Mouse (Mus musculus) megakaryocyte, embryonic 14.5 days (primary cell): ENCODE data around the gene Ip6k1.

Experiments
- FLI1 ChIP-seq: IDR thresholded peaks from 2 replicates; pipeline ENCODE4 v1.6.1; 2012; ENCODE audit warnings: low read length, inconsistent platforms, mixed read lengths
- GATA1 ChIP-seq: IDR thresholded peaks from 3 replicates; pipeline ENCODE4 v1.6.1; 2012; ENCODE audit warnings: mixed read lengths, low read length, inconsistent platforms, borderline replicate concordance

- TF ChIP-seq GATA1, result no peak
- TF ChIP-seq FLI1, result no peak
These were observed 80.2 kb downstream of the Ip6k1 start for GRCm38 (mm10) chr9:108082549-108082948.
